Mouse (Mus musculus) heart, adult 2 months (tissue): ENCODE measurements around the gene Zfp423. TPM values are rescaled to one million over a fixed set of nuclear protein-coding genes. Genes with fewer than 3 reads are reported as not detected.

Experiments used
- DNase-seq, 2 experiments: peaks; one replicate each; pipeline ENCODE4 v3.0.0; 2021
- H3K27ac ChIP-seq: fragments of 200-600 bp; 2 replicates; pipeline ENCODE4 v1.8.1; 2022
- H3K27me3 ChIP-seq: fragments of 200-500 bp; 2 replicates; pipeline ENCODE4 v1.6.1; 2012; ENCODE audit warnings: mild to moderate bottlenecking, low read length, inconsistent platforms, mixed read lengths; ENCODE audit not compliant: control insufficient read depth, insufficient read depth
- H3K36me3 ChIP-seq: fragments of 200-500 bp; 2 replicates; pipeline ENCODE4 v1.6.1; 2012; ENCODE audit warnings: low read length, inconsistent platforms; ENCODE audit not compliant: control insufficient read depth, insufficient read depth
- H3K4me1 ChIP-seq: fragments of 200-500 bp; 2 replicates; pipeline ENCODE4 v1.6.1; 2011; ENCODE audit warnings: low read length; ENCODE audit not compliant: control insufficient read depth, insufficient read depth
- H3K4me3 ChIP-seq: fragments of 200-600 bp; 2 replicates; pipeline ENCODE4 v1.8.1; 2022
- H3K79me2 ChIP-seq: fragments of 200-500 bp; replicated peaks from 2 replicates; pipeline ENCODE4 v1.6.1; 2012; ENCODE audit warnings: mild to moderate bottlenecking, inconsistent platforms, low read length, moderate library complexity, mixed read lengths; ENCODE audit not compliant: control insufficient read depth, insufficient read depth
- H3K9ac ChIP-seq: fragments of 200-500 bp; 2 replicates; pipeline ENCODE4 v1.6.1; 2012; ENCODE audit warnings: low read depth, mild to moderate bottlenecking, control low read depth, inconsistent platforms, low read length, mixed read lengths
- CTCF ChIP-seq: fragments of 200-600 bp; IDR thresholded peaks from 2 replicates; pipeline ENCODE4 v1.8.1; 2022; ENCODE audit warnings: antibody characterized with exemption, mild to moderate bottlenecking, moderate library complexity
- EP300 ChIP-seq: fragments of 200-500 bp; IDR thresholded peaks from 2 replicates; pipeline ENCODE4 v1.6.1; 2011; ENCODE audit warnings: low read depth, low read length, control low read depth; ENCODE audit not compliant: insufficient read depth
- POLR2A ChIP-seq: fragments of 200-500 bp; IDR thresholded peaks from 2 replicates; pipeline ENCODE4 v1.6.1; 2011; ENCODE audit warnings: mild to moderate bottlenecking, low read depth, low read length, control low read depth; ENCODE audit not compliant: insufficient read depth
- WGBS: fragments of 180-500 bp; shearing (Covaris S2); methylation state at CpG from one replicate; pipeline ENCODE4 v1.1.7; 2018; 5-methylcytosine and 5-hydroxymethylcytosine counted together
- intact Hi-C: fragments of 180-260 bp; cut with DNase I; formaldehyde crosslinking; loops from one replicate; pipeline ENCODE4 v1.15.1; 2025
- polyA plus RNA-seq: library from polyadenylated mRNA; depleted of rRNA; stranded (reverse); fragments of >200 nt; gene quantifications from 2 replicates; pipeline ENCODE4 v1.2.3, GENCODE M21; 2012
- total RNA-seq, 2 experiments: library from RNA; stranded (reverse); gene quantifications; 2 replicates each; pipeline ENCODE4 v1.2.3; 2021

Zfp423 gene
- total and polyA plus RNA-seq, 3 experiments = 4.3 to 5.3 (median 4.8) TPM

- Histone ChIP-seq H3K9ac (no peak overlapping the region), H3K4me1 (no peaks in the 10 kb centered on the region), H3K27ac (no peak overlapping the region), H3K27me3 (peaks cover 2% of the 10 kb centered on the region; the same call in 1 of the 2 replicates), H3K79me2 (no peaks in the 10 kb centered on the region), H3K4me3 (no peak overlapping the region), H3K36me3 (no peaks in the 10 kb centered on the region)
- intact Hi-C loops = no loop called here
- TF ChIP-seq CTCF = no peak
- no peak for TF ChIP-seq EP300
- TF ChIP-seq POLR2A = no peak
- 67% methylated on average over 5 of the region's 5 CpGs for WGBS
- no peak for DNase-seq
Measured at GRCm38 (mm10) chr8:87645829-87646483, 313.4 kb downstream of the Zfp423 start.

GRCm38 (mm10) chr8:87645371-87645770 lies 314.0 kb downstream of the Zfp423 start:
- no peak for TF ChIP-seq CTCF
- no peak for TF ChIP-seq POLR2A
- no peak for TF ChIP-seq EP300
- H3K4me3 ChIP-seq = no peak overlapping the region
- H3K36me3 ChIP-seq = no peaks in the 10 kb centered on the region
- WGBS = 48% methylated on average over 6 of the region's 6 CpGs
- no peaks in the 10 kb centered on the region for H3K4me1 ChIP-seq
- no peaks in the 10 kb centered on the region for H3K79me2 ChIP-seq
- H3K27me3 ChIP-seq = no peaks in the 10 kb centered on the region; the same call in 1 of the 2 replicates
- intact Hi-C loops = no loop called here
- H3K27ac ChIP-seq = no peak overlapping the region
- H3K9ac ChIP-seq = no peak overlapping the region
- no peak for DNase-seq

GRCm38 (mm10) chr8:87640930-87641329 lies 318.5 kb downstream of the Zfp423 start:
- Histone ChIP-seq H3K27ac (no peak overlapping the region), H3K36me3 (no peaks in the 10 kb centered on the region), H3K4me3 (no peak overlapping the region), H3K79me2 (no peaks in the 10 kb centered on the region), H3K4me1 (no peaks in the 10 kb centered on the region), H3K27me3 (no peaks in the 10 kb centered on the region), H3K9ac (no peak overlapping the region)
- DNase-seq = no peak
- peak; percentile 61 for TF ChIP-seq CTCF
- TF ChIP-seq EP300 = no peak
- intact Hi-C loops = no loop called here
- WGBS = 42% methylated on average over 3 of the region's 3 CpGs

- TF ChIP-seq EP300 (no peak), POLR2A (no peak), CTCF (no peak)
- DNase-seq = no peak
- no peak overlapping the region for H3K4me3 ChIP-seq
- H3K4me1 ChIP-seq = no peaks in the 10 kb centered on the region
- intact Hi-C loops = no loop called here
- H3K79me2 ChIP-seq = no peaks in the 10 kb centered on the region
- H3K27me3 ChIP-seq = no peaks in the 10 kb centered on the region
- no peaks in the 10 kb centered on the region for H3K36me3 ChIP-seq
- WGBS = 70% methylated on average over 11 of the region's 11 CpGs
- no peak overlapping the region for H3K27ac ChIP-seq
- H3K9ac ChIP-seq = no peak overlapping the region
Measured at GRCm38 (mm10) chr8:87636226-87636742, 323.1 kb downstream of the Zfp423 start.

GRCm38 (mm10) chr8:87631776-87632175 lies 327.6 kb downstream of the Zfp423 start:
- Histone ChIP-seq H3K4me1 (no peaks in the 10 kb centered on the region), H3K36me3 (no peaks in the 10 kb centered on the region), H3K27me3 (no peaks in the 10 kb centered on the region), H3K4me3 (no peak overlapping the region), H3K79me2 (no peaks in the 10 kb centered on the region), H3K9ac (no peak overlapping the region), H3K27ac (no peak overlapping the region)
- DNase-seq = no peak
- no peak for TF ChIP-seq POLR2A
- TF ChIP-seq EP300 = no peak
- no peak for TF ChIP-seq CTCF
- WGBS = 72% methylated on average over 7 of the region's 7 CpGs
- intact Hi-C loops = no loop called here

GRCm38 (mm10) chr8:87629656-87630055 lies 329.7 kb downstream of the Zfp423 start:
- TF ChIP-seq POLR2A = no peak
- no peak for TF ChIP-seq EP300
- no peak for TF ChIP-seq CTCF
- no peak for DNase-seq
- Histone ChIP-seq H3K79me2 (no peaks in the 10 kb centered on the region), H3K27me3 (no peaks in the 10 kb centered on the region), H3K9ac (no peak overlapping the region), H3K36me3 (no peaks in the 10 kb centered on the region), H3K27ac (no peak overlapping the region), H3K4me1 (no peaks in the 10 kb centered on the region), H3K4me3 (no peak overlapping the region)
- 67% methylated on average over 6 of the region's 6 CpGs for WGBS
- intact Hi-C loops = no loop called here
